Mouse (Mus musculus): ENCODE measurements around the gene Lefty2. TPM values are rescaled to one million over a fixed set of nuclear protein-coding genes. Genes with fewer than 3 reads are reported as not detected.
A peak's percentile ranks its signal among the peaks of the same experiment; 100 is the strongest.

Gene Lefty2
- not detected for total RNA-seq (2021)
- polyA plus RNA-seq (2012; rRNA removed), result 0.08 and 0.15 TPM in 2 replicates
- long read RNA-seq, result 0 reads

GRCm38 (mm10) chr1:180892808-180893207 is at the start of gene Lefty2:
Gene Lefty2, plus strand, starts transcription at chr1:180893108.
- intact Hi-C loops (cut with DNase I), result no loop called here
- no peak within 1 kb of the TSS for H3K9ac ChIP-seq (ENCODE audit: low read depth, low read length)
- no peak for DNase-seq
- WGBS, result 52% methylated on average over 10 of the region's 10 CpGs
- no peak within 1 kb of the TSS for H3K4me3 ChIP-seq
- peaks cover 6% of the 10 kb centered on the region for H3K4me1 ChIP-seq (ENCODE audit: control insufficient read depth, insufficient read depth, low read length)
- peaks cover 4% of the 10 kb centered on the region for H3K27me3 ChIP-seq (ENCODE audit: control insufficient read depth, insufficient read depth, low read length)
- TF ChIP-seq CTCF (IDR thresholded peaks at IDR 0.05) (no peak), EP300 (IDR thresholded peaks at IDR 0.05; ENCODE audit: insufficient read depth, low read depth, low read length) (no peak)
- H3K36me3 ChIP-seq (ENCODE audit: control insufficient read depth, insufficient read depth, low read length), result no peaks in the 10 kb centered on the region
- no peaks in the 10 kb centered on the region for H3K79me2 ChIP-seq (replicated peaks; ENCODE audit: control insufficient read depth, insufficient read depth, low read length)
- H3K27ac ChIP-seq, result no peak within 1 kb of the TSS

DNA sequence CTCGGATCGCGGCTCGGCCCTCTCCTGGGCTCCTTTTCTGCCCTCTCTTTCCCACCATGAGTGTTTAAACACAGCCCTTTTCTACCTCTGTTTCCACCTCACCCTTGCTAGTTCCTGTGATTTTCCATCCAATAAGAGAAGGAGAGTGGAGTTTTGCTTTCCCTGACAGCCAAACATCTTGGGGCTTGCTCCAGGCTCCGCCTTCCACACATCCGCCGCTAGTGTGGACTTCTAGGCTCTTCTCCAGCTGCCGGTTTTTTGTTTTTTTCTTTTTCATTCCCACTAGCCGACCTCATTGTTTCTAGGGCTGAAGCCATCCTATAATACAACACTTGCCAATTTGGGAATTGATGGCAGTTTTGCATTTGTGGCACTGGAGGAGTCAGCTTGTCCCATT is 44.8 kb upstream of the Lefty2 start:
- H3K27me3 ChIP-seq (ENCODE audit: control insufficient read depth, insufficient read depth, low read length), result no peaks in the 10 kb centered on the region
- H3K4me3 ChIP-seq, result peak overlapping the region; percentile 62
- H3K4me1 ChIP-seq (ENCODE audit: control insufficient read depth, insufficient read depth, low read length), result peaks cover 17% of the 10 kb centered on the region
- peak; percentile 14; the same call in 1 of the 2 replicates for TF ChIP-seq CTCF (IDR thresholded peaks at IDR 0.05)
- TF ChIP-seq EP300 (IDR thresholded peaks at IDR 0.05; ENCODE audit: insufficient read depth, low read depth, low read length), result no peak
- peak; percentile 73; the same call in 1 of the 2 replicates for TF ChIP-seq POLR2A (IDR thresholded peaks at IDR 0.05; ENCODE audit: insufficient read depth, low read depth, low read length)
- H3K9ac ChIP-seq (ENCODE audit: low read depth, low read length), result peak overlapping the region; percentile 71
- intact Hi-C loops (cut with DNase I), result loop anchor here (2.0 kb wide), 1 partner anchor 17 kb away; no protein-coding TSS in a partner anchor
- peaks cover 2% of the 10 kb centered on the region; the same call in 1 of the 2 replicates for H3K79me2 ChIP-seq (replicated peaks; ENCODE audit: control insufficient read depth, insufficient read depth, low read length)
- WGBS, result 1% methylated on average over 9 of the region's 9 CpGs
- peak overlapping the region; percentile 100 for H3K27ac ChIP-seq
- DNase-seq, result peak; percentile 77 to 88
- peaks cover 5% of the 10 kb centered on the region for H3K36me3 ChIP-seq (ENCODE audit: control insufficient read depth, insufficient read depth, low read length)

DNA sequence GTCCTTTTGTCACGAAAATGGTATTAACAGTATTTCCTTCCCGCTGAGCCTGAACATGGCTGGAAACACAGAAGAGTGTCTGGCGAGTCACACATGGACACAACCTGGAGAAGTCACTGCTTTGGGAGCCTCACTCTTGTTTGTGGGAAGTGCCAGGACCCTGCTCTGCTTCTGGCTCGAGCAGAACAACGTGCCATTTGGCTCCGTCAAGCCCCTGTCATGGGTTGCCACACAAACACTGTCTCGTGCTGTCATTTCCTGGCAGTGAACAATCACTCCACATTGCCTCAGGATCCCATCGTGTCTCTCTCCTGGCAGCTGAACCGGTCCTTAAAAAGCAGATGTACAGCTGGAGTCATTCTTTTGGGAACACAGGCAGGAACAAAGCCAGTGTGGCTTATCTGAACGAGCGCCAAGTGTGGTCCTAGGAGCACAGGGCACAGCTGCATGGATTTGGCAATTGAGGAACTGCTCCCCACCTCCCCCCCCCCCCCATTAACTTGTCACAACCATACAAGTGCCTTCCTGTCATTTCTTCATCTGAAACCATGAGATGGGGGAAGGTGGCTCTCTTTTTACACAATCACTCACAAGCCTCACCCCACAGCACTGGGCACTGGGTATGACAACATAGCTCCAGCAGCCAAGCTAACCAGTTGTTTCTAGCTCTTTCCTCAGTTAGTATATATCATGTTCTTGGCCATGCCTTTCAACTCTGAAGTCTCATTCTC is 44.2 kb upstream of the Lefty2 start:
- 1% methylated on average over 11 of the region's 11 CpGs for WGBS
- intact Hi-C loops (cut with DNase I), result loop anchor here (2.0 kb wide), 1 partner anchor 18 kb away; no protein-coding TSS in a partner anchor
- H3K4me1 ChIP-seq (ENCODE audit: control insufficient read depth, insufficient read depth, low read length), result peaks cover 17% of the 10 kb centered on the region
- H3K9ac ChIP-seq (ENCODE audit: low read depth, low read length), result peak overlapping the region; percentile 57
- no peaks in the 10 kb centered on the region for H3K27me3 ChIP-seq (ENCODE audit: control insufficient read depth, insufficient read depth, low read length)
- H3K27ac ChIP-seq, result peak overlapping the region; percentile 100
- peak overlapping the region; percentile 62 for H3K4me3 ChIP-seq
- peak; percentile 81 to 87 for DNase-seq
- peaks cover 5% of the 10 kb centered on the region for H3K36me3 ChIP-seq (ENCODE audit: control insufficient read depth, insufficient read depth, low read length)
- TF ChIP-seq POLR2A (IDR thresholded peaks at IDR 0.05; ENCODE audit: insufficient read depth, low read depth, low read length), result no peak; the same call in 1 of the 2 replicates
- peak; percentile 93 for TF ChIP-seq EP300 (IDR thresholded peaks at IDR 0.05; ENCODE audit: insufficient read depth, low read depth, low read length)
- no peak for TF ChIP-seq CTCF (IDR thresholded peaks at IDR 0.05)
- peaks cover 2% of the 10 kb centered on the region; the same call in 1 of the 2 replicates for H3K79me2 ChIP-seq (replicated peaks; ENCODE audit: control insufficient read depth, insufficient read depth, low read length)

DNA sequence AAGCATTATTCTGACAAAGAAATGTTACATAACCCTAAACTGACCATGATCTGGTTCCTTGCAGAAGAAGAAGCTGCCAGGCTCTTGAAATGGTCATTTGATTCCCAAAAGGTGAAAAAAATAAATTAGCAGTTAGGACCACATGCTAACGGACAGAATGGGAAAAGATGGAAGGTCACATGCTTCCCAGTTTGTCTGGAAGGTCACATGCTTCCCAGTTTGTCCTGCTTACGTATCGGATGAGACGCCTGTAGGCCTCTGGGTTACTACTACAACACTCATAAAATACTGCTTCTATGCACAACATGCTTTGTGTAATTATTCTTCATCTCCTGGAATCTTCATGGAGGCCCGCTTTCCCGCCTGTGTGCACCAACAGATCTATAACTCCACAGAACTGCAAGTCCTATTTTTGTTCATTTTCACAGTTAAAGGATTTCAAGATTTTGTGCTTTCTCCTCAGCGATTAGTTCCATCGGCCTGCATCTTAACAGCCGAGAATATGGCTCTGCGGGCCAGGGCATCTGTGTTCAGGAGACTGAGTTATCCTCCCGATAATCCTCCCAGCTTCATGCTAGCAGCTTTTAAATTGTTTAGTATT is 43.1 kb upstream of the Lefty2 start:
- H3K27ac ChIP-seq, result peak overlapping the region; percentile 100
- H3K9ac ChIP-seq (ENCODE audit: low read depth, low read length), result peak overlapping the region; percentile 71
- 27% methylated on average over 11 of the region's 11 CpGs for WGBS
- DNase-seq, result peak in 1 of 2 experiments; percentile 39
- H3K27me3 ChIP-seq (ENCODE audit: control insufficient read depth, insufficient read depth, low read length), result no peaks in the 10 kb centered on the region
- peaks cover 2% of the 10 kb centered on the region; the same call in 1 of the 2 replicates for H3K79me2 ChIP-seq (replicated peaks; ENCODE audit: control insufficient read depth, insufficient read depth, low read length)
- peak overlapping the region; percentile 38 for H3K4me3 ChIP-seq
- H3K4me1 ChIP-seq (ENCODE audit: control insufficient read depth, insufficient read depth, low read length), result peaks cover 17% of the 10 kb centered on the region
- TF ChIP-seq POLR2A (IDR thresholded peaks at IDR 0.05; ENCODE audit: insufficient read depth, low read depth, low read length) (peak; percentile 48; the same call in 1 of the 2 replicates), CTCF (IDR thresholded peaks at IDR 0.05) (no peak), EP300 (IDR thresholded peaks at IDR 0.05; ENCODE audit: insufficient read depth, low read depth, low read length) (no peak)
- intact Hi-C loops (cut with DNase I), result loop anchor here (1.0 to 5.0 kb wide), 4 partner anchors 19 to 122 kb away; partner anchors contain the start of genes Acbd3 and H3f3a
- H3K36me3 ChIP-seq (ENCODE audit: control insufficient read depth, insufficient read depth, low read length), result peaks cover 5% of the 10 kb centered on the region

- peak; percentile 5; the same call in 1 of the 2 replicates for TF ChIP-seq CTCF (IDR thresholded peaks at IDR 0.05)
- TF ChIP-seq POLR2A (IDR thresholded peaks at IDR 0.05; ENCODE audit: insufficient read depth, low read depth, low read length), result peak; percentile 99
- TF ChIP-seq EP300 (IDR thresholded peaks at IDR 0.05; ENCODE audit: insufficient read depth, low read depth, low read length), result peak; percentile 100
- peaks cover 2% of the 10 kb centered on the region; the same call in 1 of the 2 replicates for H3K79me2 ChIP-seq (replicated peaks; ENCODE audit: control insufficient read depth, insufficient read depth, low read length)
- no peaks in the 10 kb centered on the region for H3K27me3 ChIP-seq (ENCODE audit: control insufficient read depth, insufficient read depth, low read length)
- peak within 1 kb of the TSS; percentile 100 for H3K27ac ChIP-seq
- peak; percentile 100 for DNase-seq
- 1% methylated on average over 77 of the region's 77 CpGs for WGBS
- H3K4me1 ChIP-seq (ENCODE audit: control insufficient read depth, insufficient read depth, low read length), result peaks cover 17% of the 10 kb centered on the region
- peaks cover 5% of the 10 kb centered on the region for H3K36me3 ChIP-seq (ENCODE audit: control insufficient read depth, insufficient read depth, low read length)
- intact Hi-C loops (cut with DNase I), result loop anchor here (1.0 to 5.0 kb wide), 3 partner anchors 37 to 123 kb away; partner anchors contain the start of genes Acbd3 and H3f3a
- H3K4me3 ChIP-seq, result peak within 1 kb of the TSS; percentile 85
- peak within 1 kb of the TSS; percentile 91 for H3K9ac ChIP-seq (ENCODE audit: low read depth, low read length)
Observed at GRCm38 (mm10) chr1:180850316-180851270, 42.3 kb upstream of the Lefty2 start, which contains the start of gene Sde2. Gene Sde2, plus strand, starts transcription at chr1:180851127.

All from heart, adult 2 months (tissue).